Mouse (Mus musculus) small intestine, adult 10 weeks (tissue): ENCODE data around the gene Rbm42. TPM values are rescaled to one million over a fixed set of nuclear protein-coding genes. Genes with fewer than 3 reads are reported as not detected.

Source experiments
- polyA plus RNA-seq: library from polyadenylated mRNA; stranded (reverse); fragments of 350-450 nt; fragmentation: Illumina TruSeq; extraction: RNeasy Lipid Tissue Mini Kit (QIAGEN cat#74804); gene quantifications from one replicate; pipeline ENCODE4 v1.2.3, GENCODE M21; 2014; ENCODE audit warnings: low replicate concordance

Gene Rbm42
- not detected for polyA plus RNA-seq

DNA sequence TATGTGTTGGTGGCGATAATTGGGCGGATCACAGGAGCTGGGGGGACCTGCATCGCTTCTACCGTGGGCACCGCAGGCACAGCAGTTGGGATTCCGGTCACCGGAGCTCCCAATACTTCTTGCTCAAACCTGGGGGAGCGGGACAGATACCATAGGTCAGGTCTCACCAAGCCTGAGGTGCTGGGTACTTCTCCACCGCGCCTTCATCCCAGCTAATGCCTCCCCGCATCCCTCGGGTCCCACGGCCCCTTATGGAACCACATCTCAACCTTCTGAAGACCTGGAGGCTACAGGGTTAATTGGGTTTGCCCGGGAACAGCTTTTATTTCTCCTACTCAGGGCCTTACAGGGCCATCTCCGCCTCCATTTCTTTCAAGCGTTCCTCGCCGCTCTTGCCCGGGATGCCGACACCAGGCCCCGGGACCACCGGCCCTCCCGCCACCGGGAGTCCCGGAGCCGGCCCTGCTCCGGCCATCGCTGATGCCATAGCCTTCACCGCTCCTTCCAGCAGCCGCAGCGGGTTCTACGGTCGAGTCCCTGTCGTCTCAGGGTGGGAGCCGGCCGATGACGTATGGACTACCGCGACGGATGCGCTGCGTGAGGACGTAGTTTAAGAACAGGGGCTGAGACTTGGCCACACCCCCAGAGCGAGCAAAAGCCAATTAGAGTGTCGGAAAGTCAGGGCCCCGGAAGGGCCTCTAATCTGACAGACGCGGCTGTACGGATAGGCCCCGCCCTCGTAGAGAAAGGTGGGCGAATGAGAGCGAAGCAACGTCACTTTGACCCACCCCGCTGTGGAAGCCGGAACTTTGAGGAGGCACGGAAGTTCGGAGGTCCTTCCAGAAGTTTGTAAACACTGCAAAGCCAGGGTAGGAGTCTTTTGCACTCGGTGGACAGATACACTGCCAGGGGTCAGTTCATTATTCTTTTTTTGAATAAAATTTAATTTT, at the start of gene Rbm42:
TSS of gene Rbm42 (minus strand) at position 727 of the 950 bp plus-strand sequence.

DNA sequence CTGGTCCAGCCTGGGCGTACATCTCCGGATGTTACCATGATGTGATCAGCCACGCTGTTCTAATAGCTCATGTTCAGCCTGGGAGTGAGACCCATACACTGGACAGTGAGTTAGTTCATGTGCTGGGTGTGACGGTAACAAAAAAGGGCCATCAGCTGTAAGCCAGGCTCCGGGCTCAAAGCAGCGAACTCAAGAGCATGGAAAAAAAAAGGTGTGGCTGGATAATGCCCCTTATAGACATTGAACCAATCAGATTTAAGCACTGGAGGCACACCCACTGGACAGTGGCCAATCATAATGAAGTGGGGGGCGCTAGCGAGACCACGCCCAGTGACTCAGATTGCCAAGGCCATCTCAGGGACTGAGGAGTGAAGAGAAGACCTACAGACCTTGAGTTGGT, 48.5 kb upstream of the Rbm42 start, which contains the start of gene 2200002J24Rik:
TSS of gene 2200002J24Rik (plus strand) at position 338 of the 400 bp plus-strand sequence.

DNA sequence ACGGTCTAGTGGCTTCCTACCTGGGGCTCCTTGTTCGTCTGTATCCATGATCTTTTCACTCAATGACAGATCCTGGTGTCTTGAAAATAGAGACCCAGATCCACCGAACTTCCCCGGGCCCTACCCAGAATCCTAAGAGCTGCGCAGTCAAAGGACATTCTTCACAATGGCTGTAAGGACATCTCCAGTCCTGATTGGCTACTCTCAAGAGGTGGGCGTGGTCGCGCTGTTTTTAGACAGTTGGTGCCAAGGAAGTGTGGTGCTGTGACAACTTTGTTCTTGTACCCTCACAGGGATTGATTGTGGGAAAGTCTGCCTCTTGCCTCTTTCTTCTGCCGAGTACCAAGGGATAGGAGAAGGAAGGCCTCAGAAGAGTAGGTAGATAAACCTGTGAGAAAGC, 21.4 kb upstream of the Rbm42 start, which contains the start of gene Pmis2:
TSS of gene Pmis2 (minus strand) at position 126 of the 400 bp plus-strand sequence.

DNA sequence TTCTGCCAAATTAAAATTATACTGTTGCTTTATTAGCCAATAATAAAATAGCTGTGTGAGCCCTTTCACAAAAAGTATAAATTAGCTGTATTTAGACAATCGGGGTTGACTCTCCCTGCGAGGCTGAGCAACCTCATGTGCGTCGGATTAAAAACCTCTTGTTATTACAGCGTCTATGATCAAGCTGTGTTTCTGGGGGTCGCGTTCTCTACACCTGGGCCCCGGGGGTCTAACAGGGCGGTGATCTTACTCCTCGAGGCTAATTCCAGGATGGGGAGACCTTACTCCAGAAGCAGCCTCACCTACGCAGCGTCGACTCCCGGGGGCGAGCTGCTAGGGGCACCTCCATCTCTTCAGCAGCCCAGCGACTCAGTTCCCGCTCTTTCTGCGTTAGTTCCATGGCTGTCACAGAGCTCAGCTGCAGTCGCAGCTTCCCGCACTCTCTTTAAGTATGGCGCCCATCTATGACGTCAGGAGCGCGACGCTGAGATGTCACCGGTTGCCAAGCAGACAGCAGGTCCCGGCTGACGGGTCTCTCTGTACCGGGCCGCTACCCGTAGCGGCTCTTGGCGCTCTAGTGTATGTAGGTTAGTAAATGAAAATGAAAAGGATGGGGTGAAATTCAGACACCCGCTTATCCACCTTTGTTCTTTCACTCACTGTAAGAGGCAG, 14.5 kb upstream of the Rbm42 start, which contains the start of gene Haus5:
TSS of gene Haus5 (minus strand) at position 466 of the 672 bp plus-strand sequence.

DNA sequence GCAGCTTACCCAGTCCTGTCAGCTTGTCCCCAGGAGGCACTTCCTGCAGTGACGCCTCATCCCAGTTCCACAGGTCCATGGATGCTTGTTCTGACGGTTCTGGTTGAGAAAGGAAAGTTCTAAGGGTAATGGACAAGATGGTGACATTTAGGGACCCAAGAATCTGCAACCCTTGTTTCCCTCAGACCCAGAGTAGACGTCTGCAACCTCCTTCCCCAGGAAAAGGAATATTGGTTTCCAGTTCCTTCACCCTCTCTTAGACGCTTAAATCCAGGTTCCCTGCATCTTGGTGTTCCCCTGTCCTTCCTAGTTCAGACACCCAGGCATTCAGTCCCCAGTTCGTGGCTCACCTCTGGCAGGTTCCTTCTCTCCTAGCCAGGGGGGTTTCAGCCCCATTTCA, 14.4 kb downstream of the Rbm42 start, which contains the start of gene Etv2:
TSS of gene Etv2 (minus strand) at position 101 of the 400 bp plus-strand sequence.

DNA sequence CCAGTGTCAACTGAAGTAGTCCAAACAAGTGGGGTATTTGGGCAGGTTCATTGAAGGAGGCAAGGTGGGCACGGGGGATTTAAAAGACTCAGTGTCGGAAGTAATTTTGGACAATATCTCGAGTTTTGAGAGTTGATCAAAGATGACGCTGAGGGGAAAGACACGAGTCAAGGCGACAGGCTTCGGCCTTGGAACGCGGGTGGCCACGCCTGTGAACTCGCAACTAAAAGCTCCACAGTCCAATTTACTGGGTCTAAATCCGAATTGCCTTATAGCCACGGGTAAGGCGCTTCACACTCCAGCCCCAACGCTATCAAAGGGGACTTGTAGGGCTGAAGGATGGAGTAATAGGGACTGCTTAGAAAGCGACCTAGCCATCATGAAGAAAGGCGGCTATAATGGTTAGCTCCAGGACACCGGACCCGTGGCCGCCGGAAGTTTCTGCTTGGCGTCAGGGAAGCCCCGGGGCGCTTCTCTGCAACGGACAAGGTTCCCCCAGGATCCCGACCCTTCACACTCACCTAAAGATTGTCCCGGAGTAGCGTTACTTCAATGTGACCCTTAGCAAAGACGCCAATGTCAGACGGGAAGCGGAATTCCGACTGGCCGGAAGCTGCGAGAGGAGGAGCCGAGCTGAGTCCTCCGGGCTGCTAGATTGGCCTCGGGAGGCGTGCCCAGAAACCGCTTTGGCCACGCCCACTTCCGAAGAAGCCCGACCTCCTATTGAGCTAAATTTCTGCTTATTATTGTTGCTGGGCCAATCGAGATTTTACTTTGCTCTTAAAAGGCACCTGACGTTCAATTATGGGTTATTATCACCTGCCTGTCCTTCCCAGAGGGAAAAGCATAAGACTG, 24.4 kb downstream of the Rbm42 start, which contains the start of gene Cox6b1:
TSS of gene Cox6b1 (minus strand) at position 622 of the 855 bp plus-strand sequence.

DNA sequence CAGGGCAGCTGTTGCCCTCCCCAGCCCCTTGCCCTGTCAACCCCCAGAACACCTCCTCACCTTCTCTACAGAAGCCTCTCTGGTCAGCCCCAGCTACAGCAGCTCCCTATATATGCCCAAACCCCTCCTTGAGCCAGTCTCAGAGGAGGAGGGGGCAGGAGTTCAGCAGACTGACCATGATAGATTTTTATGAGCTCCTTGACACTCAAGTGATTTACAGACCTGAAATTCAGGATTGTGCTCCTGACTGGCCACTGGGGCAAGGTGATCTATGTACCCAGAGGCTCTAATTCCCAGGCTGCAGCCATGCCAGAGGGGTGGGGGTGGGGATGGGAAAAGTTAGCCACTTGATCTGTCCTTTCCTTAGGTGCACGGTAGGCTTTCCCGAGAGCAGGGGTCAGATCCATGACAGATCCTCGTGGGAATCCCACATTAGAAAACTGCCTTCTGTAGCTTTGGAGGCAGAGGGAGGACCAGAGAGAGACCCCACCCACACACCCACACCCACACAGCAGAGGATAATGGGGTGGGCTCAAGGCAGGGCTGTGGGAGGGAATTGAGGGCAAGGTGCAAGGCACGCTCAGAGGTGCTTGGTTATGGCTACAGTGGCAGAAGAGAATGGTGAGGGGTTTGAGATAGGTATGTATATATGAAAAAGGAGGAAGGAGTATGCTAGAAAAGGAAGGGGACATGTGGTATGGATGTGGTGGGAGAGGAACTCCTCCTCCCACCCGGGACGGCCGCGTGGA, 37.3 kb downstream of the Rbm42 start, which contains the start of gene Upk1a:
TSS of gene Upk1a (minus strand) at position 194 of the 749 bp plus-strand sequence.

DNA sequence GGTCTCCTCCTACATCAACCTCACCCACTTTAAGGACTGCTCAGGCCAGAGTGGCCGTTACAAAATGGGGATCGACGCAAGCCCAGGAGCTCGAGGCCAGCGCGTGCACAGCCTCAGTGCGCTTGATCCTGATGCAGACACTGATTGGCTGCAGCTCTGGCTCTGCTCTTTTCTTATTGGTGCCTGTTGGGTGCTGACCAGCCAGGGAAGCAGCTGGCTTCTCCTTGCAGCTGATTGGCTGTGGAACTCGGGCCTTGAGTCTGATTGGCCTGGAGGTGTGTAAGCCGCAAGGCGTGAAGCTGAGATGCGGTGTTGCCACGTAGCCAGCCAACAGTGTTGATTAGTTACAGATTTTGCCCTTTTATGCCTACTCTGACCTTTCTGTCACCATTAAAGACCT, 51.3 kb downstream of the Rbm42 start, which contains the start of gene Zbtb32:
TSS of gene Zbtb32 (minus strand) at position 124 of the 400 bp plus-strand sequence.

Other genes starting within 250 kb of the Rbm42 start
- gene Tyrobp, start 236.6 kb downstream of the Rbm42 start, polyA plus RNA-seq = 2.8 TPM
- not detected for gene Hcst, start 230.5 kb downstream of the Rbm42 start, polyA plus RNA-seq
- 0.67 TPM for gene Nfkbid, start 228.6 kb downstream of the Rbm42 start, polyA plus RNA-seq
- 9.8 TPM for gene Aplp1, start 204.8 kb downstream of the Rbm42 start, polyA plus RNA-seq
- not detected for gene Kirrel2, start 192.6 kb downstream of the Rbm42 start, polyA plus RNA-seq
- gene Nphs1, start 192.0 kb downstream of the Rbm42 start, polyA plus RNA-seq = 0.15 TPM
- not detected for gene Prodh2, start 156.7 kb downstream of the Rbm42 start, polyA plus RNA-seq
- 0.11 TPM for gene Arhgap33, start 115.3 kb downstream of the Rbm42 start, polyA plus RNA-seq
- gene Hspb6, start 98.1 kb downstream of the Rbm42 start, polyA plus RNA-seq = 28.5 TPM
- gene Proser3, start 98.0 kb downstream of the Rbm42 start, polyA plus RNA-seq = 0.97 TPM
- gene Lin37, start 90.5 kb downstream of the Rbm42 start, polyA plus RNA-seq = not detected
- gene U2af1l4, start 87.0 kb downstream of the Rbm42 start, polyA plus RNA-seq = 2.6 TPM
- 6.2 TPM for gene Gm49396, start 87.0 kb downstream of the Rbm42 start, polyA plus RNA-seq
- 17.3 TPM for gene Psenen, start 86.7 kb downstream of the Rbm42 start, polyA plus RNA-seq
- gene Igflr1, start 84.9 kb downstream of the Rbm42 start, polyA plus RNA-seq = not detected
- 4.6 TPM for gene Kmt2b, start 61.6 kb downstream of the Rbm42 start, polyA plus RNA-seq
- not detected for gene Zbtb32, start 51.4 kb downstream of the Rbm42 start, polyA plus RNA-seq
- gene Upk1a, start 37.5 kb downstream of the Rbm42 start, polyA plus RNA-seq = not detected
- gene Cox6b1, start 24.2 kb downstream of the Rbm42 start, polyA plus RNA-seq = 1,034 TPM
- not detected for gene Etv2, start 14.5 kb downstream of the Rbm42 start, polyA plus RNA-seq
- gene Haus5, start 14.7 kb upstream of the Rbm42 start, polyA plus RNA-seq = 2.8 TPM
- not detected for gene Pmis2, start 21.3 kb upstream of the Rbm42 start, polyA plus RNA-seq
- gene 2200002J24Rik, start 48.6 kb upstream of the Rbm42 start, polyA plus RNA-seq = not detected
- gene Atp4a, start 61.9 kb upstream of the Rbm42 start, polyA plus RNA-seq = not detected
- 4.8 TPM for gene Tmem147, start 79.2 kb upstream of the Rbm42 start, polyA plus RNA-seq
- not detected for gene Gapdhs, start 93.4 kb upstream of the Rbm42 start, polyA plus RNA-seq
- gene Sbsn, start 101.2 kb upstream of the Rbm42 start, polyA plus RNA-seq = 0.15 TPM
- not detected for gene Dmkn, start 113.4 kb upstream of the Rbm42 start, polyA plus RNA-seq
- gene Krtdap, start 137.6 kb upstream of the Rbm42 start, polyA plus RNA-seq = not detected
- gene Ffar2, start 173.5 kb upstream of the Rbm42 start, polyA plus RNA-seq = 1.7 TPM
- not detected for gene Ffar3, start 205.9 kb upstream of the Rbm42 start, polyA plus RNA-seq
- 0.85 TPM for gene Ffar1, start 211.2 kb upstream of the Rbm42 start, polyA plus RNA-seq
- 3.0 TPM for gene Cd22, start 230.0 kb upstream of the Rbm42 start, polyA plus RNA-seq